Mouse (Mus musculus): ENCODE results near the gene Cbr4.
A peak's percentile ranks its signal among the peaks of the same experiment; 100 is the strongest.

Cbr4 gene

GRCm38 (mm10) chr8:61487597-61488156 is at the start of gene Cbr4:
Gene Cbr4 (plus strand): TSS chr8:61487734.
- DNase-seq: peak; percentile 88 to 90

- DNase-seq: no peak
Measured at GRCm38 (mm10) chr8:61442988-61443387, 44.5 kb upstream of the Cbr4 start.

- DNase-seq: no peak
Measured at GRCm38 (mm10) chr8:61444358-61444757, 43.2 kb upstream of the Cbr4 start.

- DNase-seq: no peak
Measured at GRCm38 (mm10) chr8:61446329-61446728, 41.2 kb upstream of the Cbr4 start.

- DNase-seq: no peak
Measured at GRCm38 (mm10) chr8:61448100-61448499, 39.4 kb upstream of the Cbr4 start.

DNA sequence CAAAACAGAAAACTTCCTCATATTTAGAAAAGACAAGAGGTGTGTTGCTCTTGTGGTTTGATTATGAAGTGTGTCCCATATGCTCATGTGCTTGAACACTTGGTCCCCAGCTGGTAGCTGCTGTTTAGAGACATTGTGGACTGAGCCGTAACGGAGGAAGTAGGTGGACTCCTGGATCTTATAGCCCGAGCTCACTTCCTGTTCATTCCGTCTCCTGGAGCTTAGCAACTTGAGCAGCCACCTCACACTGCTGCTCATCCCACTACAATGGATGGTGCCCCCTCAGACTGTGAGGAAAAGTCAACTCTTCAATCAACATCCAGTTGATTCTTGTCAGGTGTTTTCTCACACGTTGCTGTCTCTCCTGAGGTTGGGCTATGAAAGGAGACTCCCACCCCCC is 38.7 kb upstream of the Cbr4 start:
- no peak for DNase-seq

- no peak for DNase-seq
Measured at GRCm38 (mm10) chr8:61450916-61451575, 36.5 kb upstream of the Cbr4 start.

- no peak for DNase-seq
Measured at GRCm38 (mm10) chr8:61451721-61452337, 35.7 kb upstream of the Cbr4 start.

GRCm38 (mm10) chr8:61459763-61460162 is 27.8 kb upstream of the Cbr4 start:
- DNase-seq: no peak

GRCm38 (mm10) chr8:61462221-61462620 is 25.3 kb upstream of the Cbr4 start:
- DNase-seq: no peak

DNA sequence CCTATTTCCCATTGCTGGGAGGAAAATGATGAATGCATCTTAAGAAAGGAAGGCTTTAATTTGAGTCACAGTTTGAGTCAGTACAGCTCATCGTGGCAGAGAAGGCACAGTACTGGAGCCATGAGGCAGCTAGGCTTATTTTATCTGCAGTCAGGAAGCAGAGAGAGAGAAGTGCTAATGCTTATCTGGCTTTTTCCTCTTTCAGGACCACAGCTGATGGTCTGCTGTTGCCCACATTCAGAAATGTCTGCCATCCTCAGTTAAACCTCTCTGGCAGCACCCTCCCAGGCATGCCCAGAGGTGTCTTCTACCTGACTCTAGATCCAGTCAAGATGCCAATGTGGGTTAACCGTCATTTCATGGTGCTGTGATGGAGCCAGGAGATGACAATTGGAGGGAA is 23.1 kb upstream of the Cbr4 start:
- no peak for DNase-seq

- DNase-seq: no peak
Measured at GRCm38 (mm10) chr8:61466696-61467552, 20.6 kb upstream of the Cbr4 start.

- no peak for DNase-seq
Measured at GRCm38 (mm10) chr8:61467553-61467815, 20.1 kb upstream of the Cbr4 start.

DNA sequence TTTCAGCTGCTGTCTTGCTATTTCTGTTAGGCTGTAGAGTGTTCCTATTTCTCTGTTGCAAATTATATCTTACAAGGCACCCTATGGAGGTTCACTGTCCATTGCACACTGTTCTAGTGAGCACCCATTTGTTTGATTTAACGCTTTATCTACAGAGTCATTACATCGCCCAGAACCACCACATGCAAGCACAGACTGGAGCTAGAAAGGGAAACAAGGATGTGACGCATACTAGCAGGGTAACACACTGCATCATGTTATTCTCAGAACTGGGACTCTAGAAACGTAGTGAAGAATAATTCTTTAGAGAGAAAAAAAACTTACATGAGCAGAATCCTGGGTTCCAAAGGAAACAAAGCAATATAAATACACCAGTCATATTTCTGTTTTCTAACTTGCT is 17.3 kb upstream of the Cbr4 start:
- no peak for DNase-seq

- no peak for DNase-seq
Measured at GRCm38 (mm10) chr8:61475251-61475673, 12.3 kb upstream of the Cbr4 start.

- no peak for DNase-seq
Measured at GRCm38 (mm10) chr8:61476160-61476559, 11.4 kb upstream of the Cbr4 start.

- DNase-seq: no peak
Measured at GRCm38 (mm10) chr8:61478150-61478549, 9.4 kb upstream of the Cbr4 start.

DNA sequence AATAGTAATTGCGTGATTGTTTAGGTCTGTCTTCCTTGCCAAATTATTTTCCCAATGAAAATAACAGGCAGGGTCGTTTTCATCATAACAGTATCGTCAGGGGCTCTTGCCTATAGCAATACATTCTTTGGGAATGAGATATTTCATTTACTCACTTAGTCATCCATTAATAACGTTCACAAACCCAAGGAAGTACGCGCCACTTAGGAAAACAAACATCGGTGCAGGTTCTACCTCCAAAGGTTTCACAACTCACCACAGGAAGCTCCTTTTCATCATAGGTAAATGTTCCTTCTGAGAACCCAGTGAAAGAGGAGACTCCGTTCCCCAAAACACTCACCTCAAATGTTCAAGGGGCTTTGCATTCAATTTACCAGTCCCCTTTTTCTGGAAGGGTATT is 8.7 kb upstream of the Cbr4 start:
- no peak for DNase-seq

DNA sequence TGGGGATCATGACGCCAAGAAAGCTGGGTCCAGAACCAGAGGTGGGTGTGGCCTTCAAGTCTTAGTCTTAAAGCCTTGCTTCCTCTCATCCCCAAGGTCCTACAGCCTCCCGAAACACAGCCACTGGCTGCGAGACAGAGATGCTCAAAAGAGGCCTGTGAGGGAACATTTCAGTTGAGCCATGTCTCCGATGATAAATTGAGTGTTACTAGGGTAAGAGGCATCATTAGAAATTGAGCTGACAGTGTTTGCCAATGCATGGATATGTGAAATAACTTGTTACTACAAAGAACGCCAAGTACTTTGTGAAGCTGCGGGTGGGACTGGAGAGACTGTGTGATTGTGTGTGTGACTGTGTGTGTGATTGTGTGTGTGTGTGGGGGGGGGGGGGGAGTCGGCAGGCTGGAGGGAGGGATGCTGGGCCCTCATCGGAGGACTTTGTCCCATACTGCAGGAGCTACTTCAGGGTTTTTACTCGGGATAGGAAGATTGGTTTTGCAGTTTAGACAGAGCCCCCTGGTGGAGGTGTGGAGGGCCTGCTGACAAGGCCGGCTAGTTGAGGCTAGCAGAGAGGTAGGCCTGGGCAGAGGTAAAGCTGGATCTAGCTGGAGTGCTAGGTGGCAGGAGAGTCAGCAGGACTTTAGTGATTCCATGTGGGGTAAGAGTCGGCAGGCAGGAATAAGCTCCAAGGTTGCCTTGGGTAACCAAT is 7.9 kb upstream of the Cbr4 start:
- peak; percentile 26 to 53 for DNase-seq

DNA sequence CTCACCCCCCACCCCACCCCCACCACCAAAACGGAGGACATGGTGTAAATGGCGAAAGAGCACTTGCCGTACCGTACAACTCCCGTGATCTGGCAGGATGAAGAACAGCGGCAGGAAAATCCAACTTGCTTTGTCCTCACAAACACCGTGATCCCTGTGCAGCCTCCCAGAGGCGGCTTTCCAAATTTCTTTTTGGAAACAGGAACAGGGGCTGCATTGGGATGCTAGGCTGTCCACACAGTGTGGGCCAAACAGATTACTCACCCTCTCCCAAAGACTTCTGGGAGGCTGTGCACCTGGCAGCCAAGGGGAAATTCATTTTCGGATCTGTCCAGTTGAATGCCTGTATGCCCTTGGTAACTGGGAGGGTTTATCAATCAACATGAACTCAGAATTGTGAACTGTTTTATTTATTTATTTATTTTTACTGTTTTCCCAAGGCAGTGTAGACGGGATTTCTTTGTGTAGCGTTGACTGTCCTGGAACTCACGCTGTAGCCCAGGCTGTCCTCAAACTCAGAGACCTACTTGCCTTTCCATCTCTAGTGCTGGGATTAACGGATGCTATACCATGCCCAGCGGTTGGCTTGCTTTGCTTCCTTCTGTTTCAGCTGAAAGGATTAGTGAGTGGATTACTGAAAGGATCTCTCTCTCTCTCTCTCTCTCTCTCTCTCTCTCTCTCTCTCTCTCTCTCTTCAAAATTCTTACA is 7.1 kb upstream of the Cbr4 start:
- DNase-seq: no peak

DNA sequence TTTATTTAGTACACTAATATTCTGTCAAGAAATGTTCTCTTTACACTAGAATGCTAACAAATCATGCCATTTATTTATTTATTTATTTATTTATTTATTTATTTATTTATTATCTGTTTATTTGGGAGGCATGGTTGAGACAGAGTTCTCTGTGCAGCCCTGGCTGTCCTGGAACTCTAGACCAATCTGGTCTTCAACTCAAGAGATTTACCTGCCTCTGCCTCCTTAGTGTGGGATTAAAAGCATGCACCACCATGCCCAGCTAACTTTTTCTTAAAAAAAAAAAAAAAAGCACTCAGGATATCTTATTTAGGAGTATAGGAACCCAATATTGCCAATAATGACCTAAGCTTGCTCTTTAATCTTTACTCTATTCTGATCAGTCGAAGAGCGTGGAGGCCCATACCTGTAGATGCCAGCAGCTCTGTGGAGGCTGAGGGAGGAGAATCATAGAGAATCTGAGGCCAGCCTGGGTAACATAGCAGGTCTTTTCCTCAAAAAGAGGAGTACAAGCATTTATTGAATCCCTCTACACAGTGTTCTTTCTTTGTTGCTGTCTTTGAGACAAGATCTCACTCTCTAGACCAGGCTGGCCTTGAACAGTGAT is 508 bp upstream of the Cbr4 start:
- no peak for DNase-seq

GRCm38 (mm10) chr8:61488631-61489030 is 1.1 kb downstream of the Cbr4 start:
- DNase-seq: peak in 1 of 2 experiments; percentile 11

All from cerebellum, postnatal 25 days (tissue).